Mouse (Mus musculus) cerebellum, postnatal 4 days (tissue): ENCODE data around the gene Immp2l.
"Not testable (repeated sequence)": the region's sequence is repeated elsewhere in the genome, so short reads cannot be mapped to it uniquely, and the experiment has no call there.

Experiments
- DNase-seq, 2 experiments: peaks; one replicate each; pipeline ENCODE4 v3.0.0; 2022; ENCODE audit warnings: low spot score in 2 of 2, mixed read lengths in 1 of 2

Gene Immp2l

DNA sequence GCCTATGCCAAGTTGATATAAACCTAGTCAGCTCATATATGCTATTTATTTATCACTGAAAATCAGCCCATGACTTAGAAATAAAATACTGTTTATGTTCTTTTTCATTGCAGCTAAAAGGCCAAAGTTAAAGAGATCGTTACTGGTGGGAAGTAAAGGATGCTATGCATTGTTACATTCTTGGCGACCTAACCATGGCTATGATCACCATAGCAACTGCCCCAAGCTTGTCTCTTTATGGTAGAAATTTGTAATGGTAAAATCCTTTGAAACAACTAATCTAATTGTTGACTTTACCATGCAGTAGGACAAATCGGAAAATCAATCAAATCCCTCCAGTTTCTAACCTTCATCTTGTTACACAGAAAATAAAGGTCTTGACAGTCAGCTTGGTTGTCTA is 644.4 kb downstream of the Immp2l start:
- no peak for DNase-seq

DNA sequence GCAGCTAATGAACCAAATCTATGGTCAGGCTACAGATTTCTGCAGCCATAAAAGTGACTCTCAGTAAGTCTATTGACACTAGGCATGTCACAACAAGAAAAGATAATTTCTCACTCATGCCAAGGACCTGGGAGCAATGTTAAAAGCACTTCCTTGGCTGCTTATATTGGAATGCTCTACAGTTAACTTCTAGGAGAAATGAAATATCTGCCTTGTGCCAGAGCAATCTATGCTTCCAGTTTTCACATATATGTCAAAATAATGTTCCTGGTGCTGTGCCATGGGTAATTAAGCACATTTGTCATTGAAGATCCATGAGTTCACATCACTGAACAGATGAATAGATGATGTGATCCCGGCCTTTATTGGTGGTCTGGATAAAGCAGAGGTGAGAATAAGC is 645.6 kb downstream of the Immp2l start:
- DNase-seq, result no peak

DNA sequence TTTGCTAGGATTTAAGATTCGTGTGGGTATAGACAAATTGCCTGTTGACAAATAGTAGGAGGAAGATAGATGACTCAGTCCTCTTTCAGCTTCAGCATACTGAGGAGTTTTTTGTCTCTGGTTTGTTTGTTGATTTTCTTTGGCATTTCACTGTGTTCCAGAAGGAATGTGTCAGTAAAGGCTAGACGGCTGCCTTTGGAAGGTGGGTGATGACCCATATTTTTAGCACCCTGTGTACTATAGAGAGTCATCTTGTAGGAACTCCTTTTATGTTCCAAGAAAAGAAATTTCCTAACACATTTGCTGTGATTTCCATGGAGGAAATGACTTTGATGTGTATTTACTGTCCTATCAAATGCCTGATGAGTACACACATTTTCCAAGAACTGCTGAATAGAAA is 651.0 kb downstream of the Immp2l start:
- DNase-seq, result no peak

DNA sequence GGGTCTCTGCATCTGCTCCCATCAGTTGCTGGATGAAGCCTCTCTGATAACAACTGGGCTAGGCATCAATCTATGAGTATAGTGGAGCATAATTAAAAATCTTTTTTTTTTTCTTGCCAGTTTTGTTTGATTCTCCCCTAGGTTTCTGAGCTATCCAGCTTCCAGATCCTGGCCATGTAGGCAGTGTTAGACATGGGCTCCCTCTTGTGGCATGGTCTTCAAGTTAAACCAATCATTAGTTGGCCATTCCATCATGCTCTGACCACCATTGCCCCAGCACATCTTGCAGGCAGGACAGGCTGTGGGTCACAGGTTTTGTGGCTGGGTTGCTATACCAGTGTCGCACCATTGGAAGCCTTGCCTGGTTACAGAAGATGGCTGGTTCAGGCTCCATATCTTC is 656.3 kb downstream of the Immp2l start:
- DNase-seq, result no peak

DNA sequence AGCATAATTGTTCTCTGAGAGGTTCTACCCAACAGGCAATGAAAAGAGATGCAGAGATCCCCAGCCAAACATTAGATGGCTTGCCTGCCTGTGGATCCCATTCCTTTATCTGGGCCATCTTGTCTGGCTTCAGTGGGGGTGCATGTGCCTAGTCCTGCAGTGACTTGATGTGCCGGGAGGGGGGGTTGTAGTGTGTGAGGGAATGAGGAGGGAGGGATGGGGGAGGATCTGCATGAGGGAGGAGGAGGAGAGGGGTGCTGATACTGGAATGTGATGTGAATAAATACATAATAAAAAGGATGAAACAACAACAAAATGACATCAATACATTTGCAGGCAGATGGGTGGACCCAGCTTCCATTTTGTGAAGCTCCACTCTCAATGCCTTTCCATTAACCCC is 658.3 kb downstream of the Immp2l start:
- no peak for DNase-seq

DNA sequence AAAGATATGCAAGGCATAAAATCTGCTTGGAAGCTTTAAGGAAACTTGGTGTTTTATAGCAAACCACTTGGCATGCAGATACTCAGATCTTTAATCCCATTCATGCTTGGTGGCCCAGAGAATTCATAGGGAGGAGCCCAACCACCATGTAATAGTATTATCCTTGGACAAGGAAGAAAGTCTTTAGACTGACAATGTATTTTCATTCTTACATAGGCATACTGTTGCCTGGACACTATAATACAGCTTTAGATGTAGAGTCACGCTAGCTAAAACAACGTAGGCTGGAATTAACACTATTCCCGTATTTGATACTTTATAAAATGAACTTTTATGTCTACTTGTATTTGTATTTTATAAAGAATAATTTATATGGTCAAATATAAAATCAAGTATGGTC is 665.9 kb downstream of the Immp2l start:
- DNase-seq, result no peak

DNA sequence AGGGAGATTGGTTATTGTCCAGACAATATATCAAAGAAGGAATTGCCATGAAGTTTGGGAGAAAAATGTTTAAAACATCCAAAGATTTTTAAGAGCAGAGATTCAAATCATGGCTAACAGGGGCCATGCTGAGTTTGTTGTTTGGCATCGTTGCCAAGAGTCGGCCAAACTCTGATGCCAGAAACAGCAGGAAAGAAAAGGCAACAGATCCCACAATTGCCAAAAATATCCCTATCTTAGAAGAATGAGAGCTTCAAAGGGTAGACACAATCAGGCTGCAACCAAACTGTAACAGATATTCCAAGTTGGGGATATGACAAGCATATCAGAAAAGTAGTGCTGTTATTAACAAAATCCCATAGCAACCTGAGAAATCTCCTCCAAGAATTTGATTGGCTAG is 686.7 kb downstream of the Immp2l start:
- no peak for DNase-seq

DNA sequence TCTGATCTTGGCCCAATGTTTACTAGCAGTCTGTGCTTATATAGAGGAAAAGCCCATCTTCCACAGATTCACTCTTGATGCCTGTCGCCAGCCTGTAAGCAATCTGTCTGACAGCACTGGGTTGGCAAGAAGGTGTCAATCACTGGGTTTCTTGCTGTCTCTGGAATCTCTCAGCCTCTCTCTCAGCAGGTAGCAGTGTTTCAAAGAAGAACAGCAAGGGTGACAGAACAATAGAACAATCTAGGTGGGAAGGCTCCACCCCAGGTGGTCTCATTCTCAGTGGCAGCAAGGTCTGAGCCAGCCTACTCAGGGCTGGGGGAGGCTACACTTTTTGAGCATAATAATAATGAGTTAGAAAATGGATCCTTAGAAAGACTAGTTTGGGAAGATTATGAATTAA is 693.1 kb downstream of the Immp2l start:
- DNase-seq, result no peak

DNA sequence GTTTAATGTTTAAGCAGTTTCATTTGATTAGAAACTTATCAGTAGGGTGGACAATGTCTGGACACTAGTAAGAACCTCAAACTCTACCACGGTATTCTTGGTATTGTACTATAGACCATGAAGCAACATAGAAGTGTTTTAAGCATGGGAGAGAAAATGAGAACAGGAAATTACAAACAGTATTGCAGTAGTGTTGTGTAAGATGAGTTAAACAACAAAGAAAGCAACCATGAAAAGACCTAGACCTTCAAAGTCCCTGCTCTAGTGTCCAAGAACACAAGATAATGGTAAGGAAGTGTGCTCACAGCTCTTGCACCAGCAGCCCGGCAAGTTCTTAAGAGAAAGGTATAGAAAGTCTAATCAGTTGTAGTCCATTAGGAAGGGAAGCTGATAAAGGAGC is 700.7 kb downstream of the Immp2l start:
- DNase-seq, result no peak

DNA sequence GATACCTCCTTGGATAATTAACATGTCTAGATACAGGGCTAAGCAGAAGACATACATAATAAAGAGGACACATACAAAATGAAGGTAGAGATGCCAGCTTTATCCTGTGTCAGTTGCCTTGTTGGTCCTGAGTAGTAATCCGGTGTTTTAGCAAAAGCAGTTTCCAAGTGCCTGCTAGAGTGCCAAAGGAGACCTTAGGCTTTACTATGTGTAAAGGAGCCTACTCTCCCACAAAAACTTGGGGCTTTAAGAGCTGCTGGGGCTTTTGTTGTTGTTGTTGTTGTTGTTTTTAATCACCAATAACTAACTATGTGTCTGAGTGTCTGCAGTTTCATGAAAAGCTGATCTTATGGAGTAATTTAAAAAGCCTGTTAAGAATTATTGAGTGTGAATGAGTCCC is 702.8 kb downstream of the Immp2l start:
- no peak for DNase-seq

DNA sequence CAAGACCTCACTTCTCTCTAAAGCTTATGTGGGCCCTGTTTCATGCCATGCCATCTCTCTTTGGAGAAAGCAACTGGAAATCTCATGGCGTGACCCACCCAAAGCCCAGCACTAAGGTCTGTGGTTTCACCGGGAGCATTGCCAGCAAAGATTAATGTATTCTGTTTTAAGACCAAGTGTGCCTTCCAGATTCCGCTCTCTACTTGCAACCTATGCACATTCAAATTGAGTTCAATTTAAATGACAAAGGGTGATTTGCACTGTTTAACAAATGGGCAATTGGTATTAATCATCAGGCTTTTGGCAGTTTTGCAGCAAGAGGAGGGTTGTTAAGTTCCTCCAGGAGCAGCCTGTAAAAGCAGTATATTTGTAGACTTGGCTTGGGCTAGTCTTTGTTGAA is 703.3 kb downstream of the Immp2l start:
- DNase-seq, result peak in 1 of 2 experiments; percentile 10

DNA sequence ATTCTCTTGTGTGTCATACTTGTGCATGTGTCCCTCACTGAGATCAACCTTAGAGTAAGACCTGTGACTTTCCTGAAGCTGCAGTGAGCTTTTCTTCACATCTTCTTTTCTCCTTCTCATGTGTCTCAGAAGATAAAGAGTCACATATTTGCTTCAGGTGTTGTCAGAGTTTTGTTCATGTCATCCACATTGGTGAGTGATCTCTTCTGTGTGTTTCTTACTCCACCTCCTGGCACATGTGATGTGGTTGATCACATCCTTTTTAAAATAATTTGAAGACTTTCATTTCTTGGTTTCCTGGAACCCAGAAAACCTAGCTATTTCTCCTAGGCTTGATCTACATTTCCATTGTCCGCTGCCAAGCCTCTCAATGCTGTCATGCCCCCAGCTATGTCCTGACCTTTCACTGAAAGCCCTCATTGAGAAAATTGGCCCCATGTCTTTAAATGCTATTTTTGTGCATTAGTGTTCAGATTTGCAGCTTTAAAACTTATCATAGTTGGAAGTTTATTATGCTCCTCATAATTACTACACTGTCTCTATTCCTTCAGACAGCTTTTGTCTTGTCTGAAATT is 704.0 kb downstream of the Immp2l start:
- DNase-seq, result no peak

DNA sequence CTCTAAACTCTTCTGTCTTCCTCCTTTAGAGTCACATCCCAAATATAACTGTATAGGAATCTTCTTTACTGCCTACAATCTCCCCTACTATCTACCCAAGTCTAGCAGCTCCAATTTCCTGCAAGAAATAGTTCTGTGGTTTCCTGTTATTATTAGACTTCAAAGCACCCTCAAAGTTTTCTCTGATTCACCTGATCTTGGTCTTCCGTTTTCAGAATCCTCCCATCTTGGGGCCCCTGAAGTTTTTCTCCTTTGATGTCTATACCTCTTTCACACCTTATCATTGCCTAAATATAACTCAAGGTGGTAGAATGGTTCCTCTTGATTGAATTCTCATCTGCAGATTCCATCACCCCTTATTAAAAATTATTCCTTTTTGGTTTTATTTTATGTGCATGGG is 704.6 kb downstream of the Immp2l start:
- no peak for DNase-seq

DNA sequence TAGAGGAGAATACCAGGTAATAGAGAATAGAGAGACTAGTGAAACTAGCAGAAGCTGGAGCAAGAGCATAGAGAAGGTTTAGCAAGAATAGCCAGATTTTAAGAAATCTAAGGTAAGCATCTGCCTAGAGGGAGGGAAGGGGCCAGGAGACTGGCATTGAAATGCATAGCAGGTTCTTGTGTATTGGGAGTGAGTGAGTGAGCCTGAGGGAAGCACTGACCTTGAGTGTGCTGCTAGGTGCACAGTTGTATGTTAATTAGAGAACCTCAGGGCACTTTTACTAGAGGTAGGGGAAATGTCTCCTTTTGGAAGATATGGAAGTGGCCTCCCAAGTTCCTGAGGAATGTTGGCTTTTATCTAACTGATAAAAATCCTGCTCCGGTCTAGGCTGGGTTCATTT is 705.9 kb downstream of the Immp2l start:
- DNase-seq, result no peak

DNA sequence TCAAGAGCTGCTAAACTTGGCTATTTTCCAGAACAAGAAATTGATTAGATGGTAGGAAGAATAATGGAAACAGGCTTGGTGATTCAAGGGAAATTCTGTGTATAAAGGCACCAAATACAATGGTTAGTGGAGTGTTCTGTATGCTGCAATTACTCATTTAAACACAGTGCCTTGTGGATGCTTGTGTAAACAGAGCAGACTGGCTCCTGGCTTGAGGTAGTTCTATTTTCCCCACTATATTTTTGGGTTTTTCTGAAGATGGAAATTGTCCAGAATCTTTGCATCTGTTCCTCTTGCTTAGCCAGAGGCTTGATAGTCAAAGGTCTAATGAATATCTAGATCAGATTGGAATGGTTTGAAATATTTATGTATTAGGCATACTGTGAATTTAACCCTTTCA is 709.3 kb downstream of the Immp2l start:
- no peak for DNase-seq

DNA sequence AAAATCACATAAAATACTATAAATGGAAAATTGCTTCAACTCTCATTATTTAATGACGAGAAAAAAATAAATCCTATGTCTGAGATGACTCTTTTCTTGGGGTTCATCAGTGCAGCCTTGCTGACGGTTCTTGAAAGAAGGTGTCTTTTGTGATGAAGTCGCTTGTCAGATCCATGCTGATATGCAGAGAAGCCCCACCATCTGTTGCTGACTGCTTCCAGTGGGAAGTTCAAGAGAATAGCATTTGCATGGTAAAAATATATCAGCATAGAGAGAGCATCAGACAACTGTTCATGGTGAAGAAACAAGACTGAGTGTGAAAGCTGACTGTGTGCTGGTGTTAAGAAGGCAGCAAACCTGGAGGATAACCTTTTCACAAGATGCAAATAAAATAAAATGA is 719.0 kb downstream of the Immp2l start:
- no peak for DNase-seq

DNA sequence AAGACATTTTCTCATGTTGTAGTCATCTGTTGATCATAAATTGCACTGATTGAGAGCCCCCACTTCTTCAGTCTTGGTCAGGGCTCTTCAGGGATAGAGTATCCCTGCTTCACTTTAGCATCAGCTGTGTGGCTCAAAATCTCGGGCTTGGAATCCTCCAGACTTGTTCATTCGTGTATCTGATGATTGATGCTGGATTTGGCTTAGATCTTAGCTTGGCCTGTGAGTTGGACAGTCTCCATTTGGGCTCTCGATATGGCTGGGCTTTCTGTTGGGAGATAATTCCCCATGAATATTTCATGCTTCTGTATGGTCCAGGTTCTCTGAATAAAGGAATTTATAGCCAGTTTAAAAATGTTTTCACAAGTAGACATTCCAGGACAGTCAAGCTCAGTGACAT is 739.5 kb downstream of the Immp2l start:
- peak in 1 of 2 experiments; percentile 6 for DNase-seq

DNA sequence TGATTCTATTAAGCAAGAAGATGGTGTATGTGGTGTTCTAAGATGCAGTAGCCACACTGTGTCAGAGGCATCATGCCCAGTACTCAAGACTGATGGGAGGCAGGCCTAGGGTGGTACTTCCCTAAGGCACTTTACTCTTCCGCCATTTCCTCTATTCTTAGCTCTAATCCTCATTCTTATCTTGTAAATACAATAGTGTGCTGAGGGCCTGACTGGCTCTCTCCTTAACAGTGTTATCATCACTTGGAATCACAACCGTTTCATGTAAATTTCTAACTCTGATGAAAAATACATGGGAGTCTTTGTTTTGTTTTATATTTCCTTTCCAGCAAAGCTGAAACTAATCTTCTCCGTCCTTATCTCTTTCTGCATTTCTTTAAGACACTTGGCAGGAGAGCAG is 750.1 kb downstream of the Immp2l start:
- no peak for DNase-seq

DNA sequence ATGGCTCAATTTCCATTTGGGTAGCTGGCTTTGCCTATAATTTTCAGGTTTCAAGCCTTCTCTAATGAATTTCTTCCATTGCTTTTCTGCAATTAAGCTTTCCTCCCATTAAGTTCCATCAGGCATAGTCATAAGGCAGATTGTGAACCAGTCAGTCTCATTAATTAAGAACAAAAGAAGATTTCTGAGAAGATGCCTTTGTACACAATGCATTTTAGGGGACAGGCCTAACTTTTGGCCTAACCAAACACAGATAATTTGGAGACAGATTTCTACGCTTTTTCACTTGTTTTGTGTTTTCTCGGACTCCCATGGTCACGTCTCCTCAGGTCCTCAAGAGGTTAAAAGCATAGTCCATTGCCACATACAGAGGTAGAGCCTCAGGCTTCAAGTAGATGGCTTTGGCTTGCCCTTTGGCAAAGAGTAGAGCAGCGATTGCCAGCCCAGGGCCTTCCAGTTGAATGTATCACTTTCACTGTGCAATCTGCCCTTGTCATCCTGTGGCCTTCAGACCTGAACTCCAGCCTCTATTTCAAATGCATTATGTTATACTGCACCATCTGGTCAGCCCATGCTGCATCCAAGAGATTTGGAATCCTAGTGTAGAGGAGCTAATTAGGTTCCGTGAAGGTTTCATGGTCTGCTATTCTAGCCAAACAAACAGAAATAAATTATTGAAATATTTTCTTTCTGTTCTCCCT is 750.9 kb downstream of the Immp2l start:
- peak in 1 of 2 experiments; percentile 37 for DNase-seq

DNA sequence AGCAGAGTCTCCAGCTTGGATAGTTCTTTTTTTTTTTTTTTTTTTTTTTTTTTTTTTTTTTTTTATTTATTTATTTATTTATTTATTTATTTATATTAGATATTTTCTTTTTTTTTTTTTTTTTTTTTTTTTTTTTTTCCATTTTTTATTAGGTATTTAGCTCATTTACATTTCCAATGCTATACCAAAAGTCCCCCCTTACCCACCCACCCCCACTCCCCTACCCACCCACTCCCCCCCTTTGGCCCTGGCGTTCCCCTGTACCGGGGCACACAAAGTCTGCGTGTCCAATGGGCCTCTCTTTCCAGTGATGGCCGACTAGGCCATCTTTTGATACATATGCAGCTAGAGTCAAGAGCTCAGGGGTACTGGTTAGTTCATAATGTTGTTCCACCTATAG is 753.9 kb downstream of the Immp2l start:
- DNase-seq, result not testable (repeated sequence)

DNA sequence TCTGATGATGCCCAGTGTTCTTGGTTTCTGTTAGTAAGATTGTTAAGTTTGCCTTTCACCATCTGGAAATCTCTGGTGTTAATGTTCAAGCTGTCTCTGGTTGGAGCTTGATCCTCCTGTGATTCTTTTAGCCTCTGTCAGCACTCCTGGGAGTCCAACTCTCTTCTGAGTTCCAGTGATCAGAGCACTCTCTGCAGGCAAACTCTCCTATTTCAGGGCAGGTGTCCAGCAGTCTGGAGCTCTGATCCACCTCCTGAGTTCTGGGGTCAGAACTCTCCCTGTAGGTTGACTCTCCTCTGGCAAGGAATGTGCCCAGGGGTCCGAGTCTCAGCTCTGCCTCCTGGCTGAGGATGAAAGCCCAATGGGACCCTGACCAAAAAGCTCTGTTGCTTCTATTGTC is 769.8 kb downstream of the Immp2l start:
- DNase-seq, result not testable (repeated sequence)

DNA sequence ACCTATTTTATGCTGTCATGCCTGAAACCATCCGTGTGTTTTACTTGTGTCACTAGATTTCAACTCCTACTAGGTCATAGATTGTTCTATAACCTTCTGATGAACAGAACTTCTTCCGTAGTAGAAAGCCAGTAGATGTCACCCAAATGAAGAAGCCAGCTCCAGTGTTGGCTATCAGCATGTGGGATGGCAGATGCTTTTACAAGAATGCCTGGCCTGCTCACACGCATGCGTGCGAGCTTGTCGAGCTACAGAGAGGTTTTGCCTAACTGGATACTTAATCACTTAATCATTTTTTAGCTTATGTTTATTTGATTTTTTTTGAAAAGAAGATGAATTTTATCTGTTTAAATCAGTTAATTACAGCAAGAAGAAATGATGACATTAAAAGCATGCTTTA is 805.6 kb downstream of the Immp2l start:
- no peak for DNase-seq

DNA sequence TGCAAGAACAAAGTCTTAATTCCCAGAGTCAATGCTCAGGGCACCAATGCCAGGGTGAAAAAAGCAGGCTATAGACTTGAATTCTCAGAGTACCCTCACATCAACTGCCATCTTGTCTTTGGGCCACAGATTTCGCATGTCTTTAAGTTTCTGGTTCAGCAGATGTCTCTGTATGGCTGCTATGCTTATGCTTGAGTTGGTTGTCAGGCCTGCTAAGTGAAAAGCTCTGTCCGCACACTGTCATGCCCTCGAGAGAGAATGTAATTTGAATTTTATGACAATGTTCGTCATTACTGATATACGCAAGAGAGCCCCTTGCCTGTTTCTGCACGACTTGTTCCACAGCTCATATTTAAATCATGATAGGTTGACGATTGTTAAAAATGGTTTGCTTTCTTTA is 807.8 kb downstream of the Immp2l start:
- no peak for DNase-seq

DNA sequence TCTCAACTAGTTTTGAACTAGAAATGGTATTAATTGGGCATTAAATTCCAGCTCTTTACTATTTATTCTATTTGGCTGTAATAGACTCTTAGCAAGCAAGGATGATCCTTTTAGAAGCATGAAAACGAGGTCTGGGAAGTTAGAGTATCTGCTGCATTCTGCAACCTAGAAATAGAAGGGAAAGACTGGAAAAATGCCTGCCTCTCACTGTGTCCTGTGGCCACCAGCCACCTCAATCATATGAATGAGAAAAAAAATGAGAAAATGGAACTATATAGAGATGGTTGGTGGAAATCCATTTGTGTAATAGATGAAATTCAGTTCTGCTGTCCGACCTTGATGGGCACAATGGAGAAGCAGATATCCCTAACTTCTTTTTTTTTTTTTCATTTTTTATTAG is 810.8 kb downstream of the Immp2l start:
- no peak for DNase-seq
